Mouse (Mus musculus) kidney, postnatal 0 days (tissue): ENCODE measurements around the gene Slc31a2. TPM values are rescaled to one million over a fixed set of nuclear protein-coding genes. Genes with fewer than 3 reads are reported as not detected.

Source experiments
- ATAC-seq: fragments of 200-750 bp; cut with Nextera tagmentation; replicated peaks from 2 replicates; pipeline ENCODE4 v1.8.0; 2017; ENCODE audit warnings: low read depth, moderate number of reproducible peaks, moderate TSS enrichment, moderate library complexity; ENCODE audit not compliant: low FRiP score
- DNase-seq: peaks from one replicate; pipeline ENCODE4 v3.0.0-alpha.2; 2016; ENCODE audit warnings: low spot score
- H3K27ac ChIP-seq: fragments of 300-500 bp; sonication (generic); 2 replicates; pipeline ENCODE4 v1.5.1; 2014; ENCODE audit warnings: mild to moderate bottlenecking
- H3K27me3 ChIP-seq: fragments of 300-500 bp; sonication (generic); 2 replicates; pipeline ENCODE4 v1.6.1; 2014; ENCODE audit warnings: low read length, mixed read lengths; ENCODE audit not compliant: insufficient read depth
- H3K36me3 ChIP-seq: fragments of 300-500 bp; sonication (generic); 2 replicates; pipeline ENCODE4 v1.6.1; 2014; ENCODE audit warnings: low read length, mixed read lengths; ENCODE audit not compliant: insufficient read depth
- H3K4me1 ChIP-seq: fragments of 300-500 bp; sonication (generic); replicated peaks from 2 replicates; pipeline ENCODE4 v1.6.1; 2014; ENCODE audit warnings: antibody characterized with exemption, low read length, mixed read lengths; ENCODE audit not compliant: insufficient read depth
- H3K4me2 ChIP-seq: fragments of 300-500 bp; sonication (generic); 2 replicates; pipeline ENCODE4 v1.6.1; 2014; ENCODE audit warnings: mild to moderate bottlenecking, low read length, moderate library complexity, mixed read lengths
- H3K4me3 ChIP-seq: fragments of 300-500 bp; sonication (generic); replicated peaks from 2 replicates; pipeline ENCODE4 v1.5.1; 2014; ENCODE audit warnings: low read depth, low read length
- H3K9ac ChIP-seq: fragments of 300-500 bp; sonication (generic); 2 replicates; pipeline ENCODE4 v1.6.1; 2014; ENCODE audit warnings: low read depth, low read length
- H3K9me3 ChIP-seq: fragments of 300-500 bp; sonication (generic); replicated peaks from 2 replicates; pipeline ENCODE4 v1.6.1; 2016; ENCODE audit warnings: low read length, inconsistent platforms, mixed read lengths
- CTCF ChIP-seq: IDR thresholded peaks from 2 replicates; pipeline ENCODE4 v1.5.1; 2016; ENCODE audit warnings: antibody characterized with exemption, low read depth, mild to moderate bottlenecking, moderate library complexity
- WGBS: fragments of 180-500 bp; shearing (Covaris S2); extraction: QIAGEN DNeasy Blood & Tissue Kit; methylation state at CpG from one replicate; pipeline ENCODE4 v1.1.7; 2014; 5-methylcytosine and 5-hydroxymethylcytosine counted together
- polyA plus RNA-seq: library from polyadenylated mRNA; unstranded; fragments of >200 nt; fragmentation: Nextera tagmentation; extraction: Ambion mirVana; gene quantifications from 2 replicates; pipeline ENCODE4 v1.2.1, GENCODE M21; 2015

Gene Slc31a2
- polyA plus RNA-seq, 1 experiment from 2014 or later: 18.1 TPM

GRCm38 (mm10) chr4:62248328-62248727, 14.0 kb upstream of the Slc31a2 start:
- no peak for ATAC-seq
- Histone ChIP-seq H3K4me3 (no peak overlapping the region), H3K4me2 (no peak overlapping the region), H3K36me3 (no peaks in the 10 kb centered on the region), H3K27ac (no peak overlapping the region), H3K27me3 (no peaks in the 10 kb centered on the region), H3K9ac (no peak overlapping the region), H3K4me1 (no peaks in the 10 kb centered on the region), H3K9me3 (no peaks in the 10 kb centered on the region)
- no peak for DNase-seq
- no peak for TF ChIP-seq CTCF
- 47% methylated on average over 4 of the region's 4 CpGs for WGBS

DNA sequence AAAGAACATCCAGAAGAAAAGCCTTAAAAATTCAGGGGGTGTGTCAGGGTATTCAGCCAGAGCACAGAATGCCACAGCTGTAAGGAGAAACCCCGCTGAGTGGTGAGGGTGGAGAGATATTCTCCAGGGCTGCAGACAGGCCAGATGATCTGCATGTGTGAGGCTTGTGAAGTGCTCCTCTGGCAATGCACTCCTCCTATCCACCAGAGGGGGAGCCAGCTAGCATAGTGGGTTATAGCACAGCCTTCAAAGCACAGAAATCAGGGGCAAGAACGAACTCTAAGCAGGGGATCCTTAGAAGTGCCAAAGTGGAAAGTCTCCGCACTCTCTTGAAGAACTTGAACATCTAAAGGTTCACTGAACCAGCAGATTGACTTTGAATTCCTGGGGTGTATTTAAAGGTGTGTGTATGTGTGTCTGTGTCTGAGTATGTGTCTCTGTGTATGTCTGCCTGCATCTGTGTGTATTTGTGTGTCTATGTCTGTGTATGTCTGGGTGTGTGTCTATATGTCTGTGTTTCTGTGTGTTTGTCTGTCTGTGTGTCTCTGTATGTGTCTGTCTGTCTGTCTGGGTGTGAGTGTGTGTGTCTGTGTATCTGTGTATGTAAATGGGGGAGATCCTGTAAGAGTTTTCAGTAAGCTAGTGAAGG, 11.3 kb upstream of the Slc31a2 start:
- no peak overlapping the region for H3K27ac ChIP-seq
- no peaks in the 10 kb centered on the region for H3K36me3 ChIP-seq
- peak; percentile 53 for TF ChIP-seq CTCF
- H3K4me3 ChIP-seq: no peak overlapping the region
- H3K9ac ChIP-seq: no peak overlapping the region
- H3K9me3 ChIP-seq: no peaks in the 10 kb centered on the region
- H3K27me3 ChIP-seq: no peaks in the 10 kb centered on the region
- DNase-seq: peak; percentile 15
- H3K4me1 ChIP-seq: no peaks in the 10 kb centered on the region
- 42% methylated on average over 3 of the region's 3 CpGs for WGBS
- ATAC-seq: no peak
- no peak overlapping the region for H3K4me2 ChIP-seq

DNA sequence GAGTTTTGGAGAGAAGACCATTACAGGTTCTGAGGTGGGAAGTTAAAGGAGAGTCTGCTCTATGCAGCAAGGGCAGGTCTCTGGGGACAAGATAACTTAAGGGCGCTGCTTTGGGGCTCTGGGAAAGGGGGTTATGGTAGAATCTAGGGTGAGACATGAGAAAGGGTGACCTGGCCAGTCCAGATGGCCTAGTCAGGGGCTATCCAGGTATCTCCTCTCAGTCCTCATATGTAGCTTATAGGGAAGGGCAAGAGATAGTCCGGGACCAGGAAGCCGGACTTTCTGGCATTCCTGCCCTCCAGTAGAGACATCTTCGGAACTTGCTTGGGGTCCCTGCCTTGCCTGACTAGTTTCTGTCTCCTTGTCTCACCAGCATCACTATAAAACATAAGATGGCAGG, 10.6 kb upstream of the Slc31a2 start:
- no peaks in the 10 kb centered on the region for H3K27me3 ChIP-seq
- DNase-seq: no peak
- H3K36me3 ChIP-seq: no peaks in the 10 kb centered on the region
- no peak for ATAC-seq
- no peak overlapping the region for H3K4me3 ChIP-seq
- H3K4me1 ChIP-seq: no peaks in the 10 kb centered on the region
- H3K9me3 ChIP-seq: no peaks in the 10 kb centered on the region
- no peak overlapping the region for H3K27ac ChIP-seq
- WGBS: 90% methylated on average over 4 of the region's 4 CpGs
- TF ChIP-seq CTCF: no peak
- no peak overlapping the region for H3K4me2 ChIP-seq
- no peak overlapping the region for H3K9ac ChIP-seq

DNA sequence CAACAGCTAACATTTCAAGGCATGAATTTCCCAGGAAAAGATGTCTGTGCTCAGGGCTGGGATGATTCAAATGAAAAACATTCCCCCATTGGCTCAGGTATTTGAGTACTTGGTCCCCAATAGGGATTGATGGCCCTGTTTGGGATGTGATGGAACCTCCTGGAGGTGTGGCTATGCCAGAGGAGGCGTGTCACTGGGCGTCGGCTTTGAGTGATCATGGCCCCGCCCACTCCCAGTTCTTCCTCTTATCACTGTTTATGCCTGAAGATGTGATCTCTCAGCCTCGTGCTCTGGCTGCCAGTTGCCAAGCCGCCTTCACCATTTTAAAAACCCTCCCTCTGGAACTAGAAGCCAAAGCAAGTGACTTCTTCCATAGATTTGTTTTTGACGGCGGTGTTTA, 7.8 kb upstream of the Slc31a2 start:
- ATAC-seq: no peak
- Histone ChIP-seq H3K4me2 (no peak overlapping the region), H3K4me3 (no peak overlapping the region), H3K36me3 (no peaks in the 10 kb centered on the region), H3K27me3 (no peaks in the 10 kb centered on the region), H3K9ac (no peak overlapping the region), H3K9me3 (no peaks in the 10 kb centered on the region), H3K27ac (no peak overlapping the region), H3K4me1 (no peaks in the 10 kb centered on the region)
- DNase-seq: no peak
- TF ChIP-seq CTCF: no peak
- 66% methylated on average over 8 of the region's 8 CpGs for WGBS

DNA sequence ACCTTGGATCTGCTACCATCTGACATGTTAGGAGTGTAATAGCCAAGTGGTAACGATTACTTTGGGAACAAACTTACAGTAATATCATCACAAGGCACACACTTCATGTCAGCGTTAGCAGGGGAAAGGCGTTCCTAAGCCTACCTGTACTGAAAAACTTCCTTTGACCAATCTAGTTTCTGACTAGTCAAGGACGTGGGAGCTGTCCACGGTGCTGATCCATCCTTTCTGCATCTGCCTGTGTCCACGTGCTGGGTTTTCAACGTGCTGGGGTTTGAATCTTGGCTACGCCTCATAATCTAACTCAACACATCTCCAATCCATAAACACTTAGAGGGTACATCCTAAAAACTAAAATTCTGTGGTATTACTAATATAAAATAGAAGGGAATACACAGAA, 5.4 kb upstream of the Slc31a2 start:
- ATAC-seq (no peak), DNase-seq (peak; percentile 75)
- 26% methylated on average over 8 of the region's 8 CpGs for WGBS
- no peak overlapping the region for H3K4me3 ChIP-seq
- no peaks in the 10 kb centered on the region for H3K27me3 ChIP-seq
- TF ChIP-seq CTCF: no peak
- no peaks in the 10 kb centered on the region for H3K4me1 ChIP-seq
- H3K4me2 ChIP-seq: no peak overlapping the region
- no peaks in the 10 kb centered on the region for H3K9me3 ChIP-seq
- H3K36me3 ChIP-seq: no peaks in the 10 kb centered on the region
- H3K9ac ChIP-seq: no peak overlapping the region
- no peak overlapping the region for H3K27ac ChIP-seq

DNA sequence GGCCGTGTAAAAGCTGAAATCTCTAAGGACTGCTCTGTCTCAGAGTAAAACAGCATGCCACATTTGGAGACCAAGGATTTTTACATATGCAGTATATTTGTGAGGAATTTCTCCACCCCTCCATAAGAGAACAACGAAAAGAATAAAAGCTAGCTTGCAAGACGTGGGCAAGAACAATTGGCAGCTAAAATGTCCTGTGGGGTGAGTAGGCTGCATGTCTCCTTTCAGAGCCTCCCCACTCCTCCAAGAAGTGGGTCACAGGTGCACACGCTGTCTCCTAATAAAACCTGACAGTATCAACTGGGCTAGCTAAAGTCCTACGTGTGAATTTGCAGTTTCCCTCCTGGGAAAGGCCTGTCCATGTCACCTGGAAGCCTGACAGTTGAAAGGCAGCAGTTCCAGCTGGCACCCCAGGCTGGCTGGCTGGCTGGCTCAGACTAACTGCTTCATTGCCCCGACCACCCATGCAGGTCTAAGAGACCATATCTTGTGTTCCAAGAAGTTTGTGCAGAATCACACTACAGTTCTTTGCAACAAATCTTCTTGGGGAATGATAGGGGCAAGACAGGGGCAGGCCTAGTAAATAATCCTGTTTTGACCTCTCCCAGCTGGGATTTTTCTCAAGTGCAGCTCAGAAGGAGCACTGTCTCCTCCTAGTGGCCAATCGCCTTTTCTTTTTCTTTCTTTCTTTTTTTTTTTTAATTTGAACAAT, 927 bp downstream of the Slc31a2 start:
- no peaks in the 10 kb centered on the region for H3K36me3 ChIP-seq
- 16% methylated on average over 7 of the region's 7 CpGs for WGBS
- H3K4me1 ChIP-seq: no peaks in the 10 kb centered on the region
- no peak overlapping the region for H3K4me2 ChIP-seq
- DNase-seq (peak; percentile 92), ATAC-seq (peak; percentile 85)
- H3K9ac ChIP-seq: no peak overlapping the region
- H3K27ac ChIP-seq: no peak overlapping the region
- H3K27me3 ChIP-seq: no peaks in the 10 kb centered on the region
- H3K9me3 ChIP-seq: no peaks in the 10 kb centered on the region
- no peak overlapping the region for H3K4me3 ChIP-seq
- TF ChIP-seq CTCF: peak; percentile 71
